Mouse (Mus musculus): ENCODE measurements around the gene Ncoa5.

GRCm38 (mm10) chr2:165020490-165020889, 14.2 kb downstream of the Ncoa5 start:
- TF ChIP-seq CTCF (IDR thresholded peaks at IDR 0.05; ENCODE audit: low read depth, low read length) (no peak), POLR2A (IDR thresholded peaks at IDR 0.05; ENCODE audit: insufficient read depth, low read length) (no peak), EP300 (IDR thresholded peaks at IDR 0.05; ENCODE audit: insufficient read depth, low read depth, low read length) (no peak)
